Mouse (Mus musculus) E14TG2a.4 (cell line): ENCODE data around the gene Opalin.
A peak's percentile ranks its signal among the peaks of the same experiment; 100 is the strongest.

ENCODE experiments used
- H3K27me3 ChIP-seq: 2 replicates; pipeline ENCODE4 v1.6.1; 2014; ENCODE audit warnings: low read length, control low read depth; ENCODE audit not compliant: insufficient read depth
- H3K36me3 ChIP-seq: 2 replicates; pipeline ENCODE4 v1.6.1; 2014; ENCODE audit warnings: low read length, control low read depth; ENCODE audit not compliant: insufficient read depth
- H3K4me1 ChIP-seq: replicated peaks from 2 replicates; pipeline ENCODE4 v1.6.1; 2014; ENCODE audit warnings: low read depth, low read length, control low read depth
- H3K4me3 ChIP-seq: replicated peaks from 2 replicates; pipeline ENCODE4 v1.5.1; 2014; ENCODE audit warnings: mild to moderate bottlenecking, low read length
- H3K9me3 ChIP-seq: 2 replicates; pipeline ENCODE4 v1.6.1; 2014; ENCODE audit warnings: low read length, control low read depth
- CTCF ChIP-seq: conservative IDR thresholded peaks from 2 replicates; pipeline ENCODE4 v1.5.1; 2014; ENCODE audit warnings: low read length
- NANOG ChIP-seq: IDR thresholded peaks from 2 replicates; pipeline ENCODE4 v1.6.1; 2014; ENCODE audit warnings: borderline replicate concordance, low read length, mixed read lengths
- POU5F1 ChIP-seq: IDR thresholded peaks from 2 replicates; pipeline ENCODE4 v1.6.1; 2014; ENCODE audit warnings: low read length, borderline replicate concordance

Opalin gene

DNA sequence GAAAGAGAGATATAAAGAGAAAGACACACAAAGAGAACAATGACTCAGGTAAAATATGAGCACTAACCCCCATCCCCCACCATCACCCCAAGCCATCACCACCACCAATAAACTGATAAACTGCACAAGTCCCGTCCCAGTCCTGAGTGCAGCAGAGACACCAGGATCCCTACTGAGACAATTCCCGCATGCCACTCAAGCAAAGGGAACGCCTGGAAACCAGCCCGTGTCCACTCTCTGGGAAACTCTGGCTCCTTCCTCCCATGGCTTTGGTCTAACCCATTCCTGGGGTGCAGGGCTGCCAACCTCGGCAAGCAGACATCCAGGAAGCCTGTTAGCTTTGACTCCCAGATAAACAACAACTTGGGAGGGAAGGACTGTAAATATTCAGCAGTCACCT, 33.1 kb upstream of the Opalin start:
- no peak overlapping the region for H3K4me3 ChIP-seq

DNA sequence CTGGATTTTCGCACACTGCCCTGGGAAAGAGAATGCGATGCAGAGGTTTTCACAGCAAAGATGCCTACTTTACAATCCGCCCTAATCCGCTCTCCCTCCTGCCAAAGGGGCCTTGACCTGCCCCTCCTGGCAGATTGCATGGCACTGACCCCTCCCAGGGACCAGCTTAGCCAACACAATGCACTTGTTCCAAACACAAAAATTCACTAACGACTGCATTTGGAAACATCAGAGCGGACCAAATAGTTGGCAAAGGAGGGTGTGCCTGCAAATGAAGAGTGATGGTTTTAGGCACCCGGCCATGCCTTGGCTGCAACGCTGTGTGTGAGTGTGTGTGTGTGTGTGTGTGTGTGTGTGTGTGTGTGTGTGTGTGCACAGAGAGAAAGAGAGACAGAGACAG, 32.6 kb upstream of the Opalin start:
- Histone ChIP-seq H3K4me1 (peaks cover 10% of the 10 kb centered on the region; the same call in 1 of the 2 replicates), H3K36me3 (no peaks in the 10 kb centered on the region), H3K4me3 (no peak overlapping the region), H3K27me3 (peaks cover 8% of the 10 kb centered on the region; the same call in 1 of the 2 replicates), H3K9me3 (0 out of 2 replicates have a peak, but pooled peaks cover 4% of the 10 kb centered on the region)
- no peak for TF ChIP-seq NANOG
- no peak for TF ChIP-seq POU5F1
- TF ChIP-seq CTCF, result no peak

More for the DNA sequence above, 33.1 kb upstream of the Opalin start:
- peaks cover 10% of the 10 kb centered on the region; the same call in 1 of the 2 replicates for H3K4me1 ChIP-seq
- no peak for TF ChIP-seq CTCF
- no peak for TF ChIP-seq POU5F1
- no peak for TF ChIP-seq NANOG
- 0 out of 2 replicates have a peak, but pooled peaks cover 4% of the 10 kb centered on the region for H3K9me3 ChIP-seq
- H3K27me3 ChIP-seq, result peaks cover 8% of the 10 kb centered on the region; the same call in 1 of the 2 replicates
- no peaks in the 10 kb centered on the region for H3K36me3 ChIP-seq

DNA sequence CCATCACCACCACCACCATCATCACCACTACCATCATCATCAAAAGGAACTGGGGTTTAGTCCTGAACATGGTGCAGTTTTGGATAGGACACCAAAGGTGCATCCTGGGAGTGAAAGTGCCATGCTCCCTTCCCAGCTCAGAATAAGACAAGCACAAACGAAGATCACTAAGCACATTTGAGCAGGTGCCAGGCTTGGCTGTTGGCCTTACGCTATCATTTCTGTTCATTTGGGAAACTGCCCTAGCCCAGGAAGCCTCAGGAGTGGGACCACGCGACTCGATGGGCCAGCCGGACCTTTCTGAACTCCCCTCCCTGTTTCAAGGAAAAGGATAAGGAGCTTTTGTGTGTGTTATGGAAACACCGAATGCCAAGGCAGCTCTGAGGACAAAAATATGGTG, 31.8 kb upstream of the Opalin start:
- Histone ChIP-seq H3K4me3 (no peak overlapping the region), H3K36me3 (no peaks in the 10 kb centered on the region), H3K9me3 (0 out of 2 replicates have a peak, but pooled peaks cover 4% of the 10 kb centered on the region), H3K27me3 (peaks cover 8% of the 10 kb centered on the region; the same call in 1 of the 2 replicates), H3K4me1 (peaks cover 3% of the 10 kb centered on the region; the same call in 1 of the 2 replicates)
- TF ChIP-seq CTCF, result no peak
- TF ChIP-seq NANOG, result no peak
- no peak for TF ChIP-seq POU5F1

DNA sequence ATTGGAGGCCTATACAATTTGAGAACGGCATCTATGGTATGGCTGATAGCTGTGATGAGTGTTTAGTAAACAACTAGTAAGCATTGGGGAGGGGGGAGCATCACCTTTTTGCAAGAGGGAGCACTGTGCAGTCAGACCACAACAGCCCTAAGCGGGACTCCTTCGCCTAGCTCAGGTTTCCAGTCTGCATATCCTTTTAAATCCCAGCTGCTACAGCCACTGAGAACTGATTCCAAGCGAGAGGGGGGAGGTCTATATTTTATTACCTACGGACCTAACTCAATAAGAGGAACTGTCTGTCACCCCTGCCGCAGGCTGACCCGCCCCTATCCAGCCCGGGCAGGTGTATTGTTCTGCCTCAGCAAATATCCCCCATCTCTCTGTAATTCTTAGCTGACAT, 30.6 kb upstream of the Opalin start:
- Histone ChIP-seq H3K4me3 (no peak overlapping the region), H3K4me1 (peaks cover 3% of the 10 kb centered on the region; the same call in 1 of the 2 replicates), H3K36me3 (no peaks in the 10 kb centered on the region), H3K9me3 (0 out of 2 replicates have a peak, but pooled peaks cover 4% of the 10 kb centered on the region), H3K27me3 (peaks cover 16% of the 10 kb centered on the region; the same call in 1 of the 2 replicates)
- TF ChIP-seq POU5F1 (no peak), CTCF (no peak), NANOG (no peak)

DNA sequence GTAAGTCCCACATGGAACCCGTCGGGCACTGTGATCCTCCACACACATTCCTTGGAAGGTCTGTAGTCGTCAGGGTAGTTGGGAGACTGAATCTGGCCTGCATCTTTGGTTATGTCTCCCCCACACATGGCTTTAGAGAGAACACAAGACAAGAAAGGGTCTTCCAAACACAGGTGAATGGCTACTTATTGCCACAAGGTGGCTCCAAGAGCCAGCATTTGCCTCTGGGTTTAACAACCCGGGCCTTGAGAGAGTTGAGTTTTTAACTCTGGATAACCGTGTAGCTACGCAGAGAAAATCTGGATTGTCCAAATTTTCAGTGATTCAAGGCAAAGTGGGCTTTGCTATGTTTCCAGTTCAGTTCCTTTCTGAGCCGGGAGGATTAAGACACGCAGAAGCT, 28.0 kb upstream of the Opalin start:
- H3K4me1 ChIP-seq, result peaks cover 3% of the 10 kb centered on the region; the same call in 1 of the 2 replicates
- peaks cover 22% of the 10 kb centered on the region; the same call in 1 of the 2 replicates for H3K27me3 ChIP-seq
- H3K9me3 ChIP-seq, result no peaks in the 10 kb centered on the region
- H3K36me3 ChIP-seq, result no peaks in the 10 kb centered on the region
- peak; percentile 40 for TF ChIP-seq CTCF
- TF ChIP-seq NANOG, result no peak
- TF ChIP-seq POU5F1, result no peak
- H3K4me3 ChIP-seq, result no peak overlapping the region

DNA sequence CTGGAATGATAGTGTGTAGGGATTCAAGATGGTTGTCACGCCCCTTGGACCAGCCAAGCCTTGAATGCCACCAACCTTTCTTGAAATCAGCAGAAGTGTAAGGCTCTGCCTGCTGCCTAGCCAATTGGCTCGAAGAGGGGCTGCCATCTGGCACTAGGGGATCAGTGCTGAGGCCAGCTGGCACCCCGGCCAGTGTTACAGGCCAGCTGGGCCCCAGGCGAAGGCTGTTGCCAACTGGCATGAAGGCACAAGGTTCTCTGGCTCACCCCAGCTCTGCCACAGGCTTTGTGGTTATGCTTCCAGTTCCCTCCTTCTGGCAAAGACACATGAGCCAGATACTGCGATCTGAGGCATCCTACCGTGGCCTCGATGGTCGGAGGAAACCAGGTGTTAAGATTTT, 24.5 kb upstream of the Opalin start:
- H3K4me1 ChIP-seq, result no peaks in the 10 kb centered on the region
- peaks cover 22% of the 10 kb centered on the region; the same call in 1 of the 2 replicates for H3K27me3 ChIP-seq
- no peaks in the 10 kb centered on the region for H3K9me3 ChIP-seq
- H3K4me3 ChIP-seq, result no peak overlapping the region
- H3K36me3 ChIP-seq, result no peaks in the 10 kb centered on the region
- no peak for TF ChIP-seq CTCF
- no peak for TF ChIP-seq POU5F1
- no peak for TF ChIP-seq NANOG

DNA sequence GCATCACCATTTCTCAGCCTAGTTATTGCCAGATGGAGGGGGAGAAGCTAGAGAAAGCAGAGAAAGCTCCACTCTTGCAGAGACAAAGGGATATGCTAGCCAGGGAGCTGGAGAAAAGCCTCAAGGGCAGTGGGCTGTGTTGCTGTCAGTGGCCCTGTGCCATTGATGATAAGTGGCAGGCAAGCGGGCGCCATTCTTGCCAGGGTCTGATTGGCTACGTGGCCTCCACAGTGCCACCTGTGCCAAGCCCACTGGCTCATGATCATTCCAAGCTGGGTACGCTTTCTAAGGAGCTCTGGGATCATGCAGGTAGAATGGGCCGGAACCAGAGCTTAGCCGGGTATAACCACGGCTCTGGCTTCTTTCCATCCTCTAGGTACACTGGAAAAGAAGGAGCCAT, 23.9 kb upstream of the Opalin start:
- Histone ChIP-seq H3K27me3 (peaks cover 22% of the 10 kb centered on the region; the same call in 1 of the 2 replicates), H3K9me3 (no peaks in the 10 kb centered on the region), H3K4me3 (no peak overlapping the region), H3K36me3 (no peaks in the 10 kb centered on the region), H3K4me1 (no peaks in the 10 kb centered on the region)
- no peak for TF ChIP-seq POU5F1
- TF ChIP-seq NANOG, result no peak
- no peak for TF ChIP-seq CTCF

DNA sequence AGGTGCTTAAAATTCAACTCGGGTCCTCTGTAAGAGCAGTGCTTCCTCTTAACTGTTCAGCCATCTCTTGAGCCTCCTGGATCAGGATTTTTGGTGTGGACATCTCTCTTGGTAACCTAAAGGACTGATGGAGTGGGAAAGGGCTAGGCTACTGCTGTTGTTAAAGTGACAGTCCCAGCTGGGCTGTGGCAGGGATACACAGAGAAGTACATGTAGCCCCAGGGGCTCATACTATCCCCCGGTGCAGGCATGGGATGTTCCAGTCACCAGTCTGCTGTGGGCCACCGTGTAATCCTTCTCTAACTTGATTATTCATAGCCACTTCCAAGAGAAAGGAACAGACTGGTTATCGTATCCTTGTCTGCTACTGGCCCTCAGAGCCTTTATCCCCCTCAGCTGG, 20.1 kb upstream of the Opalin start:
- Histone ChIP-seq H3K9me3 (no peaks in the 10 kb centered on the region), H3K4me3 (no peak overlapping the region), H3K36me3 (no peaks in the 10 kb centered on the region), H3K27me3 (peaks cover 20% of the 10 kb centered on the region), H3K4me1 (no peaks in the 10 kb centered on the region)
- no peak for TF ChIP-seq POU5F1
- TF ChIP-seq CTCF, result no peak
- TF ChIP-seq NANOG, result no peak

DNA sequence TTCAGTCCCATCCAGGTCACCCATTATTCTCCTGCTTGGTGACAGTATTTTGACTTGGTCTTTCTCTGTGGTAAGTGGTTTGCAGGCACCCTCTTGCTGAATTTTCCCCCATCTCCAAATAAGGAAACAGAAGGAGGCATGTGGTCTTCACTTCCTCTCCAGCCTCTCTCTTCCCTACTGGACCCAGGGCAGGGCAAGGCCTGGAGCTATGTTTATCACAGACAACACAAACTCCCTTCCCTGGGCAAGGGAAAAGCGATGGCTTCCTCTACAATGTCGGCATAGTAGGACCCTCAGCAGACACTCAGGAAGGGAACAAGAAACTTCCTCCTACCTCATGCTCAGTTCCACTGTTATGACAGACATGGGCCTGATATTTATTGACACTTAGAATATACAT, 15.0 kb upstream of the Opalin start:
- no peaks in the 10 kb centered on the region for H3K36me3 ChIP-seq
- H3K9me3 ChIP-seq, result no peaks in the 10 kb centered on the region
- H3K4me1 ChIP-seq, result peaks cover 14% of the 10 kb centered on the region
- TF ChIP-seq POU5F1 (no peak), CTCF (no peak), NANOG (no peak)
- H3K27me3 ChIP-seq, result peaks cover 33% of the 10 kb centered on the region
- no peak overlapping the region for H3K4me3 ChIP-seq
